Comparison of ENCODE assay signal across 16 mouse cellular contexts in genomic region chr4:57114617-57115592, GRCm38 (mm10). TPM values are rescaled to one million over a fixed set of nuclear protein-coding genes. Genes with fewer than 3 reads are reported as not detected.
DNase-seq lines count a peak whose midpoint lies in the region; ATAC-seq and TF ChIP-seq lines count a peak whose summit lies in the region.
"Had no signal": no experiment of that assay in that cellular context is flagged by ENCODE, and none has a peak within 500 bp of the region (broad histone marks: within the 10 kb centered on the region; RNA-seq: fewer than 3 reads in every experiment).

No protein-coding gene starts in this region.

- no peaks in the 10 kb centered on the region for H3K36me3 ChIP-seq in limb, embryonic 10.5 days
- H3K36me3 ChIP-seq in liver, embryonic 16.5 days (ENCODE audit: control insufficient read depth, insufficient read depth) = no peaks in the 10 kb centered on the region
- no peaks in the 10 kb centered on the region for H3K36me3 ChIP-seq in kidney, adult 2 months (ENCODE audit: control insufficient read depth, insufficient read depth, low read length)
- H3K36me3 ChIP-seq: forebrain, embryonic 15.5 days; midbrain, embryonic 15.5 days; neural tube, embryonic 13.5 days had no signal

- peaks cover 40% of the 10 kb centered on the region for H3K4me1 ChIP-seq in limb, embryonic 10.5 days
- H3K4me1 ChIP-seq in liver, embryonic 16.5 days (ENCODE audit: control insufficient read depth, low read depth, low read length) = peaks cover 26% of the 10 kb centered on the region
- H3K4me1 ChIP-seq in kidney, adult 2 months (ENCODE audit: control insufficient read depth, insufficient read depth, low read length) = no peaks in the 10 kb centered on the region
- H3K4me1 ChIP-seq: forebrain, embryonic 15.5 days; neural tube, embryonic 13.5 days had no signal

- peak overlapping the region; percentile 59 for H3K27ac ChIP-seq in limb, embryonic 10.5 days
- H3K27ac ChIP-seq in liver, embryonic 16.5 days (ENCODE audit: low read length) = peak overlapping the region; percentile 72
- no peak overlapping the region for H3K27ac ChIP-seq in kidney, adult 2 months (ENCODE audit: insufficient read depth, low read depth, low read length)
- H3K27ac ChIP-seq: forebrain, embryonic 15.5 days; layer of hippocampus, adult 2 months; midbrain, embryonic 15.5 days; neural tube, embryonic 13.5 days had no signal

- H3K9me3 ChIP-seq in limb, embryonic 10.5 days (replicated peaks) = no peaks in the 10 kb centered on the region
- no peaks in the 10 kb centered on the region for H3K9me3 ChIP-seq in liver, embryonic 16.5 days (replicated peaks; ENCODE audit: control insufficient read depth, low read length)
- H3K9me3 ChIP-seq: forebrain, embryonic 15.5 days; midbrain, embryonic 15.5 days; neural tube, embryonic 13.5 days had no signal

- peak overlapping the region; percentile 30 for H3K4me2 ChIP-seq in liver, embryonic 16.5 days (ENCODE audit: low read depth, low read length)
- H3K4me2 ChIP-seq: forebrain, embryonic 15.5 days; midbrain, embryonic 15.5 days; neural tube, embryonic 13.5 days had no signal

- peak overlapping the region; percentile 2; the same call in 1 of the 2 replicates for H3K4me3 ChIP-seq in limb, embryonic 10.5 days
- no peak overlapping the region for H3K4me3 ChIP-seq in liver, embryonic 16.5 days (ENCODE audit: low read depth, low read length)
- no peak overlapping the region for H3K4me3 ChIP-seq in kidney, adult 2 months (ENCODE audit: insufficient read depth, low read depth, low read length)
- H3K4me3 ChIP-seq: forebrain, embryonic 15.5 days; layer of hippocampus, adult 2 months; midbrain, embryonic 15.5 days; neural tube, embryonic 13.5 days had no signal

- TF ChIP-seq POLR2A in kidney, adult 2 months (IDR thresholded peaks at IDR 0.05; ENCODE audit: low read depth, low read length) = no peak

- no peak overlapping the region for H3K9ac ChIP-seq in liver, embryonic 16.5 days (ENCODE audit: low read depth, low read length)
- H3K9ac ChIP-seq: forebrain, embryonic 15.5 days; midbrain, embryonic 15.5 days; neural tube, embryonic 13.5 days had no signal

- WGBS in limb, embryonic 10.5 days = 54% methylated on average over 19 of the region's 19 CpGs
- 54% methylated on average over 19 of the region's 19 CpGs for WGBS in liver, embryonic 16.5 days (ENCODE audit: insufficient replicate concordance)
- WGBS in kidney, adult 2 months = 85% methylated on average over 19 of the region's 19 CpGs

- no peaks in the 10 kb centered on the region for H3K27me3 ChIP-seq in limb, embryonic 10.5 days (ENCODE audit: low read depth, poor library complexity, severe bottlenecking)
- H3K27me3 ChIP-seq in liver, embryonic 16.5 days (ENCODE audit: control insufficient read depth, insufficient read depth, low read depth, low read length) = no peaks in the 10 kb centered on the region
- no peaks in the 10 kb centered on the region for H3K27me3 ChIP-seq in kidney, adult 2 months (replicated peaks; ENCODE audit: control insufficient read depth, insufficient read depth, low read length)
- H3K27me3 ChIP-seq: forebrain, embryonic 15.5 days; midbrain, embryonic 15.5 days; neural tube, embryonic 13.5 days; Patski had no signal

- peak; percentile 25 for DNase-seq in urinary bladder, postnatal 14 days (ENCODE audit: low spot score)
- no peak for DNase-seq in urinary bladder, postnatal 25 days (ENCODE audit: low spot score)
- no peak for DNase-seq in limb, embryonic 10.5 days (ENCODE audit: low spot score)
- DNase-seq in thymus, postnatal 0 days (ENCODE audit: low spot score) = no peak
- no peak for DNase-seq in kidney, adult 2 months
- DNase-seq: heart, adult 18-20 months; kidney, adult 9 months; right cerebral cortex, adult 18-20 months; thymus, postnatal 14 days had no signal

- TF ChIP-seq CTCF in kidney, adult 2 months (conservative IDR thresholded peaks at IDR 0.05; ENCODE audit: insufficient read depth, insufficient read length, low read depth, low read length) = no peak

- peak; percentile 60 for ATAC-seq in liver, embryonic 16.5 days (ENCODE audit: low read depth)
- ATAC-seq in inflammation-experienced regulatory T-cells, adult 6 months = no peak
- ATAC-seq: forebrain, embryonic 15.5 days; midbrain, embryonic 15.5 days; Patski had no signal

RNA-seq across cellular contexts. Expression of gene Epb41l4b, which starts 28.3 kb away (rescaled TPM):
- 1.1 and 1.6 TPM in 2 replicates for polyA plus RNA-seq in limb, embryonic 10.5 days (2016; fragmentation: Nextera tagmentation; extraction: Ambion mirVana)
- 1.4 and 2.0 TPM in 2 replicates for polyA plus RNA-seq in liver, embryonic 16.5 days (2015; fragmentation: Nextera tagmentation; extraction: Ambion mirVana)
- polyA plus RNA-seq in thymus, postnatal 0 days (2015; fragmentation: Nextera tagmentation; extraction: Ambion mirVana) = 2.2 and 2.4 TPM in 2 replicates
- polyA plus RNA-seq in kidney, adult 2 months (2012; rRNA removed) = 15.8 and 17.9 TPM in 2 replicates
- not detected for polyA plus RNA-seq in inflammation-experienced regulatory T-cells, adult 6 months (2017; shearing (Covaris generic))
